Comparison of ENCODE assay signal across 10 mouse cellular contexts in the genomic region with DNA sequence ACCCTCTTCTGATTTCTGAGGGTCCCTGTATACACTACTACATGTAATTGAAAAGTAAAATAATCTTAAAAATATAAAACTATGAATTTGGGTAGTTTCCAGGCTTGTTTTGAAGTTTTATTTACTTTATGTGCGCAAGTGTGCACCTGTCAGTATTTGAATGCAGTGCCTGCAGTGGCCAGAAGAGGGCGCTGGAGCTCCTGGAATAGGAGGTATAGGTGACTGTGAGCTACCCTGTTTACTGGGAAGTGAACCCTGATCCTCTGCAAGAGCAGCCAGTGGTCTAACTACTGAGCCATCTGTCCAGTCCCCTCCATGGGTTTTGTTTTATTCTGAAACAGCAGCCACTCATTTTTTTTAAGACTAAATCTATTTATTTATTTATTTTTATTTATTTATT. TPM values are rescaled to one million over a fixed set of nuclear protein-coding genes. Genes with fewer than 3 reads are reported as not detected.
DNase-seq lines count a peak whose midpoint lies in the region; ATAC-seq and TF ChIP-seq lines count a peak whose summit lies in the region.
"Had no signal": no experiment of that assay in that cellular context is flagged by ENCODE, and none has a peak within 500 bp of the region (broad histone marks: within the 10 kb centered on the region; RNA-seq: fewer than 3 reads in every experiment).

No protein-coding gene starts in this region.

- no peaks in the 10 kb centered on the region for H3K27me3 ChIP-seq in heart, adult 2 months (ENCODE audit: control insufficient read depth, insufficient read depth, low read length)
- H3K27me3 ChIP-seq in heart, embryonic 11.5 days (ENCODE audit: control insufficient read depth, insufficient read depth, low read length), result no peaks in the 10 kb centered on the region
- peaks cover 3% of the 10 kb centered on the region for H3K27me3 ChIP-seq in Patski
- H3K27me3 ChIP-seq: embryonic facial prominence, embryonic 12.5 days had no signal

- TF ChIP-seq CTCF in heart, adult 2 months (IDR thresholded peaks at IDR 0.05), result peak; percentile 71
- peak; percentile 88 for TF ChIP-seq CTCF in Patski (IDR thresholded peaks at IDR 0.05)

- H3K9me3 ChIP-seq in heart, embryonic 11.5 days (replicated peaks; ENCODE audit: control insufficient read depth, low read length), result no peaks in the 10 kb centered on the region
- H3K9me3 ChIP-seq: embryonic facial prominence, embryonic 12.5 days had no signal

- H3K4me3 ChIP-seq in heart, adult 2 months, result no peak overlapping the region
- no peak overlapping the region for H3K4me3 ChIP-seq in heart, embryonic 11.5 days (ENCODE audit: low read depth, low read length)
- H3K4me3 ChIP-seq: embryonic facial prominence, embryonic 12.5 days had no signal

- H3K27ac ChIP-seq in heart, adult 2 months, result no peak overlapping the region
- no peak overlapping the region for H3K27ac ChIP-seq in heart, embryonic 11.5 days (ENCODE audit: low read depth, low read length)
- H3K27ac ChIP-seq: embryonic facial prominence, embryonic 12.5 days had no signal

- ATAC-seq in heart, embryonic 11.5 days (replicated peaks; ENCODE audit: insufficient number of reproducible peaks, low FRiP score, low TSS enrichment), result no peak
- ATAC-seq in Patski, result no peak
- ATAC-seq in neutrophil, adult 5-6 weeks (ENCODE audit: extremely low read depth, insufficient number of reproducible peaks, low FRiP score, poor library complexity, severe bottlenecking), result peak; percentile 91

- intact Hi-C loops in heart, adult 2 months (cut with DNase I), result no loop called here

- TF ChIP-seq POLR2A in heart, adult 2 months (IDR thresholded peaks at IDR 0.05; ENCODE audit: insufficient read depth, low read depth, low read length), result no peak

- in situ Hi-C loops in Patski (cut with MboI; ENCODE audit: low pct_unique_long_range_greater_than_20kb), result loop anchor here (25.0 kb wide), 1 partner anchor 906 kb away; no protein-coding TSS in a partner anchor

- H3K4me1 ChIP-seq in heart, adult 2 months (ENCODE audit: control insufficient read depth, insufficient read depth, low read length), result no peaks in the 10 kb centered on the region
- H3K4me1 ChIP-seq in heart, embryonic 11.5 days (ENCODE audit: control insufficient read depth, insufficient read depth, low read length), result no peaks in the 10 kb centered on the region

- WGBS in heart, adult 2 months, result 40% methylated on average over 2 of the region's 2 CpGs
- WGBS in heart, embryonic 11.5 days (ENCODE audit: insufficient replicate concordance), result 37% methylated on average over 2 of the region's 2 CpGs

- no peak overlapping the region for H3K9ac ChIP-seq in heart, adult 2 months (ENCODE audit: low read depth, low read length)
- H3K9ac ChIP-seq in heart, embryonic 11.5 days (ENCODE audit: low read depth, low read length), result no peak overlapping the region
- H3K9ac ChIP-seq: embryonic facial prominence, embryonic 12.5 days had no signal

- CTCF ChIA-PET in Patski (lab: Charles Lee), result interaction anchor here (1.6 kb wide), 1 partner anchor 28 kb away, joined by 3 read pairs; no protein-coding TSS in a partner anchor

- TF ChIP-seq EP300 in heart, adult 2 months (IDR thresholded peaks at IDR 0.05; ENCODE audit: insufficient read depth, low read depth, low read length), result no peak

- POLR2A ChIA-PET in Patski (lab: Charles Lee), result no interaction called here

- no peak overlapping the region for H3K4me2 ChIP-seq in heart, embryonic 11.5 days
- H3K4me2 ChIP-seq: embryonic facial prominence, embryonic 12.5 days had no signal

- no peaks in the 10 kb centered on the region for H3K79me2 ChIP-seq in heart, adult 2 months (replicated peaks; ENCODE audit: control insufficient read depth, insufficient read depth, low read length)

- H3K36me3 ChIP-seq in heart, adult 2 months (ENCODE audit: control insufficient read depth, insufficient read depth, low read length), result no peaks in the 10 kb centered on the region
- H3K36me3 ChIP-seq in heart, embryonic 11.5 days (ENCODE audit: control insufficient read depth, insufficient read depth, low read length), result no peaks in the 10 kb centered on the region
- H3K36me3 ChIP-seq: embryonic facial prominence, embryonic 12.5 days had no signal

- peak in 1 of 2 experiments; percentile 52 for DNase-seq in heart, adult 2 months
- DNase-seq in 416B (ENCODE audit: low read depth), result peak; percentile 83
- no peak for DNase-seq in Patski (ENCODE audit: low read depth, low spot score)
- peak; percentile 39 to 56 for DNase-seq in cerebellum, postnatal 4 days (ENCODE audit: low spot score in 2 of 2)
- peak; percentile 73 to 75 for DNase-seq in kidney, postnatal 4 days
- no peak for DNase-seq in Muller cell, postnatal 12 days (ENCODE audit: inconsistent ontology term)

RNA-seq across cellular contexts. Expression of a gene that starts 9.3 kb away (rescaled TPM):
- not detected for total RNA-seq in heart, adult 2 months (2021)
- polyA plus RNA-seq in heart, adult 2 months (2012; rRNA removed), result not detected in 2 replicates
- not detected in 2 replicates for polyA plus RNA-seq in heart, embryonic 11.5 days (2014; fragmentation: Nextera tagmentation; extraction: Ambion mirVana)
- not detected for polyA plus RNA-seq in Patski (2021)
- not detected in 2 replicates for total RNA-seq in neutrophil, adult 5-6 weeks (2017)
- total RNA-seq: left cerebral cortex, postnatal 36 days had no signal
- polyA plus RNA-seq: embryonic facial prominence, embryonic 12.5 days had no signal

RNA-seq across cellular contexts. Expression of a gene that starts 24.5 kb away (rescaled TPM):
- total RNA-seq in heart, adult 2 months (2021), result not detected
- polyA plus RNA-seq in heart, adult 2 months (2012; rRNA removed), result not detected in 2 replicates
- not detected in 2 replicates for polyA plus RNA-seq in heart, embryonic 11.5 days (2014; fragmentation: Nextera tagmentation; extraction: Ambion mirVana)
- 0.13 TPM for polyA plus RNA-seq in Patski (2021)
- total RNA-seq in neutrophil, adult 5-6 weeks (2017), result not detected in 2 replicates
- total RNA-seq: left cerebral cortex, postnatal 36 days had no signal
- polyA plus RNA-seq: embryonic facial prominence, embryonic 12.5 days had no signal

Comparison
In these comparisons a context has a peak if more than half of its experiments do, and no peak if none do; other contexts are left out.
1. DNase-seq: peak in 416B (single experiment), cerebellum, postnatal 4 days (2 of 2) and kidney, postnatal 4 days (2 of 2); none in Patski (single experiment) and Muller cell, postnatal 12 days (single experiment).